Mouse (Mus musculus) heart, embryonic 12.5 days (tissue): ENCODE measurements around the gene Gng5. TPM values are rescaled to one million over a fixed set of nuclear protein-coding genes. Genes with fewer than 3 reads are reported as not detected.
A peak's percentile ranks its signal among the peaks of the same experiment; 100 is the strongest.

Source experiments
- ATAC-seq: fragments of 200-750 bp; cut with Nextera tagmentation; 2 replicates; pipeline ENCODE4 v1.8.0; 2017; ENCODE audit warnings: moderate TSS enrichment, moderate library complexity; ENCODE audit not compliant: insufficient number of reproducible peaks, low FRiP score
- H3K27ac ChIP-seq: fragments of 300-500 bp; sonication (generic); 2 replicates; pipeline ENCODE4 v1.5.1; 2016; ENCODE audit warnings: mild to moderate bottlenecking, moderate library complexity; ENCODE audit not compliant: poor library complexity, severe bottlenecking
- H3K27me3 ChIP-seq: fragments of 300-500 bp; sonication (generic); replicated peaks from 2 replicates; pipeline ENCODE4 v1.6.1; 2016; ENCODE audit warnings: mild to moderate bottlenecking, moderate library complexity
- H3K36me3 ChIP-seq: fragments of 300-500 bp; sonication (generic); 2 replicates; pipeline ENCODE4 v1.6.1; 2016; ENCODE audit warnings: mild to moderate bottlenecking, moderate library complexity
- H3K4me1 ChIP-seq: fragments of 300-500 bp; sonication (generic); replicated peaks from 2 replicates; pipeline ENCODE4 v1.6.1; 2016; ENCODE audit warnings: mild to moderate bottlenecking
- H3K4me2 ChIP-seq: fragments of 300-500 bp; sonication (generic); 2 replicates; pipeline ENCODE4 v1.6.1; 2016; ENCODE audit warnings: mild to moderate bottlenecking, moderate library complexity
- H3K4me3 ChIP-seq: fragments of 300-500 bp; sonication (generic); 2 replicates; pipeline ENCODE4 v1.5.1; 2016; ENCODE audit warnings: mild to moderate bottlenecking
- H3K9ac ChIP-seq: fragments of 300-500 bp; sonication (generic); 2 replicates; pipeline ENCODE4 v1.6.1; 2016; ENCODE audit warnings: mild to moderate bottlenecking, moderate library complexity
- H3K9me3 ChIP-seq: fragments of 300-500 bp; sonication (generic); replicated peaks from 2 replicates; pipeline ENCODE4 v1.6.1; 2016; ENCODE audit warnings: mild to moderate bottlenecking, moderate library complexity
- WGBS: fragments of 180-500 bp; shearing (Covaris S2); methylation state at CpG from one replicate; pipeline ENCODE4 v1.1.7; 2016; 5-methylcytosine and 5-hydroxymethylcytosine counted together
- polyA plus RNA-seq: library from polyadenylated mRNA; unstranded; fragments of >200 nt; fragmentation: Nextera tagmentation; extraction: Ambion mirVana; gene quantifications from 2 replicates; pipeline ENCODE4 v1.2.1, GENCODE M21; 2016

The Gng5 gene
- polyA plus RNA-seq, 1 experiment from 2014 or later: 1,697 TPM

DNA sequence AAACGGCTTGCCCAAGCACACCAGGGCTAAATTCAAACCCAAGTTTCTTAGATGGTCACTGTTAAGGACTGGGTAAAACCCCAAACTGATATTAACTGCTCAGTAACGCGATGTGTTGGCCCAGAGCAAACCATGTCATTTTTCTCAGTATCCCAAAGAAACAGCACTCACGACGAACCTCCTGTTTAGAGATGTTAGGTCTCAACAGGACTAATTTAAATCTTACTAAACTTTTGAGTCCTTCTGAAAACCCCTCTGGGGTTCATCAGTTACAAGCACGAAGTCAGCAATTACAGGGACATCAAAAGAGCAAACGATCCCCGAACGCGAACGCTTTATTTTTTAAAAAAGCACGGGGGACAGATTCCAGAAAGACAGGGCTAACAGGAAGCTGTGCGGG lies 618 bp upstream of the Gng5 start:
- H3K9ac ChIP-seq: peak overlapping the region; percentile 97
- H3K27ac ChIP-seq: peak overlapping the region; percentile 97
- H3K4me2 ChIP-seq: peak overlapping the region; percentile 64
- no peaks in the 10 kb centered on the region for H3K27me3 ChIP-seq
- H3K4me1 ChIP-seq: peaks cover 32% of the 10 kb centered on the region
- WGBS: 1% methylated on average over 13 of the region's 13 CpGs
- peak overlapping the region; percentile 71 for H3K4me3 ChIP-seq
- H3K9me3 ChIP-seq: no peaks in the 10 kb centered on the region
- ATAC-seq: no peak
- H3K36me3 ChIP-seq: peaks cover 10% of the 10 kb centered on the region

DNA sequence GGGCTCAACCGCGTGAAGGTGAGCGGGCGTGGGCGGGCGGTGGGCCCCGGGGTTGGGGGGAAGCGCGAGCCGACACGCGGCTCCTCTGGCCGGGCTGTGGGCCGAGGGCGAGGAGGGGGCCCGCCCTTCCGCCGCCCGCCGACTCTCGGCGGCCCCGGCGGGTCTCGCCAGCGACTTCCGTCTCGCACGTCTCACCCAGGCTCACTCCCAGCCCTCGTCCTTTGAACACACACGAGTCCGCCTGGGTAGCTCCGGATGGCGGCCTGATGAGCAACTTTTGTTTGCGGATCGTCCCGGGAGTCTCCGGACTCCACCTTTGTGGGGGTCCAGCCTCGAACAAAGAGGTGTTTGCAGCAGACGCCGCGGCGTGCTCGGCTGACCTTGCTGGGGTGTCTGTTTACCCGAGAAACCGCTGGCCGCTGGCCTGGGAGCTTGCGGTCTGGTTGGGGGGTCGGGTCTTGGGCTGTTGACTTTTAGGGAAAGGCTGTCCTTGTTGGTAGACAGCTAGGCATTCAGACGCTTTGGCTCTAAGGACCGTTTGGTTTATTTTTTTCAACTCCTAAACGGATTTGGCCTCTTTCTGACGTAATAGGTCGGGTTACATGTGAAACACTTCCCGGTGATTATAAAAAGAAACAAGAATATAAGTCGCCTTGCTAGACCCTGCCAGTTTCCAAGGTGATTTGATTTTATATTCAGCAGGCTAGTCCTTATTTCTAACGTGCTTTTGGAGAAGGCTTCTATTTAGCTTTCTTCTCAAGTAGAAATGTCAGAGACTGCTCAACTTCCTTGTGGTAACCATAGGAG lies 599 bp downstream of the Gng5 start:
- Histone ChIP-seq H3K9ac (peak overlapping the region; percentile 97), H3K4me3 (peak overlapping the region; percentile 71), H3K4me1 (peaks cover 32% of the 10 kb centered on the region), H3K9me3 (no peaks in the 10 kb centered on the region), H3K27ac (peak overlapping the region; percentile 97), H3K4me2 (peak overlapping the region; percentile 93), H3K36me3 (peaks cover 14% of the 10 kb centered on the region), H3K27me3 (no peaks in the 10 kb centered on the region)
- peak; percentile 83 for ATAC-seq
- WGBS: under 1% methylated on average over 57 of the region's 57 CpGs

DNA sequence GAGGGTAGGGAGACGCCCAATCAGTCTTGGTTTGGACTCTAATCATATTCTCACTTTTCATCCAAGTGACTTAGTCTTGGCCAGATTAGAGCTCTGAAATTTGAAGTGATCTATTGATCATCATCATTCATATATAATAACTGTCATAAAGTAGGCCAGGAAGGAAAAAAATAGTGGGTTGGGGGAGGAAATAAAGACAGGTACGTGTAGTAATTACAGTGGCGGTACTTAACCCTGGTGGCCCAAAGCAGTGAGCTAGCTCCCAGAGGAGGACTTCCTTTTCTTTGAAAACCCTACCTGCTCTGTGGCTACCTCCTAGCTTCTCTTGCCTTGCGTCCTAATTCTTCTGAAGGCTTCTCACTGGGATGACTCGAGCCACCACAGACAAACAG lies 1.2 kb downstream of the Gng5 start:
- Histone ChIP-seq H3K36me3 (peaks cover 18% of the 10 kb centered on the region), H3K27me3 (no peaks in the 10 kb centered on the region), H3K4me3 (peak overlapping the region; percentile 71), H3K4me1 (peaks cover 32% of the 10 kb centered on the region), H3K27ac (peak overlapping the region; percentile 97), H3K9ac (peak overlapping the region; percentile 97), H3K4me2 (peak overlapping the region; percentile 93), H3K9me3 (no peaks in the 10 kb centered on the region)
- 11% methylated on average over 5 of the region's 5 CpGs for WGBS
- no peak for ATAC-seq

DNA sequence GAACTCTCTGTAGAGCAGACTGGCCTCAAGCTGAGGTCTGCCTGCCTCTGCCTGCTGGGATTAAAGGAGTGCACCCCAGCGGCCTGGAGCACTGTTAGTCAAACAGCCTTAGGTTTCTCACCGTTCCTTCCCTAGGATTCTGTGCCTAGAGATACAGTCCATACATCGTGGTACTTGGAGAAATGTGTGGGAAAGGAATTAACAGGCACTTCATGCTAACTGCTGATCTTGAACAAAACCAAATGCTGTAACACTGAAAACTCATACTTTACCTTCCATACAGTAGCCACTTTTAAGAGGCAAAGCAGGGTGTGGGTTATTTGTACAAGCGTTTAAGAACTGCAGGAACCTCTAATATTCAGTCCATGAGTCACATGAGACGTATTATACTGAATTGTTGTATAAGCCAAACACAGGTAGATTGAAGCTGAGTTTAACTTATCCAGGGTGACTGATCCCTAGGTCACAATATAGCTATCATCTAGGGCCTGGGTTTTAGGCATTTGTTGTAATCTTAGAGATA lies 2.1 kb downstream of the Gng5 start:
- Histone ChIP-seq H3K27me3 (no peaks in the 10 kb centered on the region), H3K27ac (0 out of 2 replicates have a peak overlapping the region, but pooled peaks have one; percentile 1), H3K36me3 (peaks cover 25% of the 10 kb centered on the region), H3K9ac (peak overlapping the region; percentile 97), H3K4me3 (peak overlapping the region; percentile 71), H3K4me1 (peaks cover 32% of the 10 kb centered on the region), H3K9me3 (no peaks in the 10 kb centered on the region), H3K4me2 (peak overlapping the region; percentile 93)
- WGBS: 45% methylated on average over 5 of the region's 5 CpGs
- ATAC-seq: no peak

DNA sequence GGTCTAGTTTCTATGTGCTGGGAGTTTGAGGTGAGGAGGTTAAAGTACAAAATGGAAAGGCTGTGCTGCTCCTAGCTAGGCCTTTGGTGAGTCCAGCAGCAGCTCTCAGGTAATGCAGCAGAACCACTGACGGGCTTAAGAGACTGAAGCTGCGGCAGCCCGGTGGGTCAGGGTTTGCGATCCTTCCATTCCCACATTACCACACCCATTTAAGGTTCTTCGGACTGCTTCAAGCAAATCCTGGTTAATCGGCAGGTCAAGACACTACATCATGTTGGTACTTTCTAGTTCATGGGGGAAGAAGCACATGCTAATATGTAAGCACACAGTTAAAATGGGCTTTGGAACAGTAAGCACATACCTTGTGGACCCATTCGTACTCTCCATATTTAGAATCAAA lies 7.1 kb downstream of the Gng5 start:
- ATAC-seq: no peak
- H3K36me3 ChIP-seq: peaks cover 61% of the 10 kb centered on the region
- 92% methylated on average over 7 of the region's 7 CpGs for WGBS

DNA sequence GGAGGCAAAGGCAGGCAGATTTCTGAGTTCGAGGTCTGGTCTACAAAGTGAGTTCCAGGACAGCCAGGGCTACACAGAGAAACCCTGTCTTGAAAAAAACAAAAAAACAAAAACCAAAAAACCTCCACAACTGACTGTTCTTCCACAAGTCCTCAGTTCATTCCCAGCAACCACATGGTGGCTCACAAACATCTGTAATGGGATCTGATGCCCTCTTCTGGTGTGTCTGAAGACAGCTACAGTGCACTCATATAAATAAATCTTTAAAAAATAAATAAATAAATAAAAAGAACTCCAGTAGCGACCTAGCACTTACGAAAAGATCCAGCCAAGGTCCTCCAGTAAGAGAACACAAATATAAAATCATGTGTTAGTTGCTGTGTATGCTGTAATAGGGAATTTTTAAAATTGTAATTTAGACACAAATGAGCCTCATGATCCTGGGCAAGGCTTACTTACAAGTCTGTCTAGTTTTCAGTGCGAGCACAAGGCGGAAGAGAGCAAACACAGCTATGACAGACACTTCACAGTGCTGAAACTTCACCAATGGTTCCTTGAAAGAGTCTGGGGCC lies 20.7 kb downstream of the Gng5 start:
- H3K9me3 ChIP-seq: no peaks in the 10 kb centered on the region
- ATAC-seq: no peak

More for the DNA sequence above, 7.1 kb downstream of the Gng5 start:
- H3K4me2 ChIP-seq: no peak overlapping the region
- no peaks in the 10 kb centered on the region for H3K27me3 ChIP-seq
- H3K27ac ChIP-seq: no peak overlapping the region
- H3K9ac ChIP-seq: no peak overlapping the region
- H3K4me1 ChIP-seq: peaks cover 17% of the 10 kb centered on the region
- no peak overlapping the region for H3K4me3 ChIP-seq
- no peaks in the 10 kb centered on the region for H3K9me3 ChIP-seq

DNA sequence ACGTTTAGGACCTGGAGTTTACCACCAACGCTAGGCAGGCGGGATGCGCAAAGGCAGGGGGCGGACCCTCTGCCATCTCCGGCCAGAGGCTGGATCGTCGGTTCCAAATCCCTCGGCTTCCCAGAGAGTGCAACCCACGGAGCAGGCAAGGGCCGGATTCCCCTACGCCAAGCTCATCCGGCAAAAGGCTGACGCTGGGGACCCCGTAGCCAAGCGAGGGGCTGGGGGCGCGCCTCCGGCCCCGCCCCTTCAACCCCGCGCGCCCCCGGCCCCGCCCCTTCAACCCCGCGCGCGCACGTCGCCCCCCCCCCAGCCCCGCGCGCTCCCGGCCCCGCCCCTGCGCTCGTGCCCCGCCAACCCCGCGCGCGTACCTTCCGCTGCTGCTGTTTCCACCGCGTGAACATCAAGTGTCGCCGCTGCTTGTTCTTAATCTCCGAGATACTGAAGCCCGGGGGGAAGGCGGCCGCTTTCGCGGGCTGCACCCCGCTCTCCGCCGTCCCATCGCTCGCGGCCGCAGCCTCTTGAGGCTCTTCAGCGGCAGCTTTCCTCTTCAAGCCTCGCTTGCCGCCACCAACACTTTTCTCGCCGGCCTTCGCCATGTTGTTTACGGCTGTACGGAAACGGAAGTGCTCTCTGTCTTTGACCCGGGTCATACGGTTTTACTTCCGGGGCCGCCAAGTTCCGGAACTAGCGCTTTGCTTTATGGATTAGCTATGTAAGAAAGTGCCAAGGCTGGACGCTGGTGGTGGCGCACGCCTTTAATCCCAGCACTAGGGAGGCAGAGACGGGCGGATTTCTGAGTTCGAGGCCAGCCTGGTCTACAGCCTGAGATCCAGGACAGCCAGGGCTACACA lies 21.4 kb downstream of the Gng5 start, which contains the start of gene Rpf1:
Rpf1 (minus strand) TSS at position 632 of the 854 bp plus-strand sequence.
- no peaks in the 10 kb centered on the region for H3K27me3 ChIP-seq
- peak within 1 kb of the TSS; percentile 92 for H3K4me3 ChIP-seq
- H3K4me2 ChIP-seq: peak within 1 kb of the TSS; percentile 81
- peaks cover 17% of the 10 kb centered on the region for H3K36me3 ChIP-seq
- ATAC-seq: peak; percentile 96
- H3K9me3 ChIP-seq: no peaks in the 10 kb centered on the region
- H3K9ac ChIP-seq: peak within 1 kb of the TSS; percentile 86
- peak within 1 kb of the TSS; percentile 98 for H3K27ac ChIP-seq
- no peaks in the 10 kb centered on the region; the same call in 1 of the 2 replicates for H3K4me1 ChIP-seq
- under 1% methylated on average over 65 of the region's 82 CpGs for WGBS

More for the DNA sequence above, 20.7 kb downstream of the Gng5 start:
- Histone ChIP-seq H3K27me3 (no peaks in the 10 kb centered on the region), H3K4me3 (peak overlapping the region; percentile 92), H3K27ac (peak overlapping the region; percentile 98), H3K9ac (peak overlapping the region; percentile 86), H3K36me3 (peaks cover 24% of the 10 kb centered on the region), H3K4me2 (peak overlapping the region; percentile 81), H3K4me1 (no peaks in the 10 kb centered on the region; the same call in 1 of the 2 replicates)
- WGBS: 36% methylated on average over 5 of the region's 5 CpGs

DNA sequence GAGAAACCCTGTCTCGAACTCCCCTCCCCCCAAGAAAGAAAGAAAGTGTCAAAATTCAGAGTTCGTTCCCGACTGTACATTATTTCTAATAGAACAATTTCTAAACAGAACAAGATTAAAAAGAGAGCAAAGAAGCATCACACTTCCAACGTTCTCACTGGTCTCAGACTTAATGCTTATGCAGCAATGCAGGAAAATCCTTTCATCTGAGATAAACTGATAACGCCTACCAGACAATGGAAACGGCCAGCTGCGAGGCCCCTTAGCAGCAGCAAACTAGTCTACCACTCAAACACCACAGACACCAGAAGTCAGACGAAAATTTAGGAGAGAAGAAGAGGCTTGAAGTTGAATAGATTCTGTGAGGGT lies 22.0 kb downstream of the Gng5 start:
- Histone ChIP-seq H3K9me3 (no peaks in the 10 kb centered on the region), H3K9ac (peak overlapping the region; percentile 86), H3K4me1 (no peaks in the 10 kb centered on the region; the same call in 1 of the 2 replicates), H3K4me3 (peak overlapping the region; percentile 92), H3K36me3 (peaks cover 17% of the 10 kb centered on the region), H3K27ac (peak overlapping the region; percentile 98), H3K4me2 (peak overlapping the region; percentile 81), H3K27me3 (no peaks in the 10 kb centered on the region)
- WGBS: 6% methylated on average over 8 of the region's 8 CpGs
- no peak for ATAC-seq

DNA sequence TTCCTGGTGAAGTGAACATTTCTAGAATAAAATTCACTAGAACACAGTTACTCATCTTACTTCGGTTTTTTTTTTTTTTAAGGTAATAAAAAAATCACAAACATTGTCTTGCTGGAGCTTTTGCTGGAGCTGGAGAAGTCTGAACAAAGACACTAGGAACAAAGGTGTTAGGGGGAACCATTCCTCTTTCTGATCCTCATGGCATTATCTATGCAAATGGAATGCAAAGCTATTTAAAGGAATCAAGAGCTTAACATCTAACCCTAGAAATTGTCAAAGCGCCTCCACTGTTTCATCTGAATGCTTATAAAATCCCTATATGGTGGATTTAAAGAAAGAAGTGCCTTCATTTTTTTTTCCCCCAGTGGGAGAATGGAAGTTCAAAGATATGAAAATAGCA lies 28.7 kb downstream of the Gng5 start:
- H3K9me3 ChIP-seq: no peaks in the 10 kb centered on the region
- no peak for ATAC-seq
- no peak overlapping the region for H3K27ac ChIP-seq
- 35% methylated on average over 2 of the region's 2 CpGs for WGBS
- H3K36me3 ChIP-seq: no peaks in the 10 kb centered on the region
- no peaks in the 10 kb centered on the region for H3K4me1 ChIP-seq
- H3K4me3 ChIP-seq: no peak overlapping the region
- 0 out of 2 replicates have a peak, but pooled peaks cover 4% of the 10 kb centered on the region for H3K27me3 ChIP-seq
- no peak overlapping the region for H3K9ac ChIP-seq
- no peak overlapping the region for H3K4me2 ChIP-seq

DNA sequence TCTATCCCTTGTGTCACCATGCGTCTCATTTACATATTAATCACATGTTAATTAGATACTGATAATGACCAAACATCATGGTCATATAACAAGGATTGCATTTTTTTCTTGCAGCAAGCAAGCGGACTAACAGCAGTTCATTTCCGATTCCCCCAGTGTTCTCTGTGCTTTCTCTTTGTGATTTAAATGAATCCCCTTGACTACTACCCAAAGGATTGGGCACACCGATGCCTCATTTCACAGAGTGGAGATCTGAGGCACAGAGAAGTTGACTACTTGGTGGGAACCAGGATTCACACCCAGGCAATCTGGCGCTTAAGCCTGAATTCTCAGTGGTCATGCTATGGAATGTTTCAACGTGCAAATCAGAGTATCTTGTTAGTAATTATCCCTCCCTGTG lies 35.4 kb downstream of the Gng5 start:
- ATAC-seq: no peak
- Histone ChIP-seq H3K27ac (no peak overlapping the region), H3K4me3 (no peak overlapping the region), H3K9me3 (no peaks in the 10 kb centered on the region), H3K36me3 (no peaks in the 10 kb centered on the region), H3K27me3 (no peaks in the 10 kb centered on the region), H3K4me1 (no peaks in the 10 kb centered on the region), H3K4me2 (no peak overlapping the region), H3K9ac (no peak overlapping the region)
- 62% methylated on average over 6 of the region's 6 CpGs for WGBS
